Mouse (Mus musculus): Measurements from ENCODE around the gene Tomm40. TPM values are rescaled to one million over a fixed set of nuclear protein-coding genes. Genes with fewer than 3 reads are reported as not detected.

Gene Tomm40
- polyA plus RNA-seq, 1 experiment from 2014 or later: 138 TPM

- 66% methylated on average over 2 of the region's 2 CpGs for WGBS (ENCODE audit: insufficient replicate concordance)
- Histone ChIP-seq H3K27me3 (no peaks in the 10 kb centered on the region), H3K9ac (no peak overlapping the region), H3K4me1 (replicated peaks) (peaks cover 41% of the 10 kb centered on the region), H3K9me3 (replicated peaks) (no peaks in the 10 kb centered on the region), H3K36me3 (peaks cover 10% of the 10 kb centered on the region; the same call in 1 of the 2 replicates), H3K27ac (no peak overlapping the region), H3K4me3 (replicated peaks) (no peak overlapping the region), H3K4me2 (no peak overlapping the region)
- ATAC-seq (ENCODE audit: low read depth) (no peak), DNase-seq (no peak)
These were observed 47.8 kb downstream of the Tomm40 start for GRCm38 (mm10) chr7:19667434-19667833.

DNA sequence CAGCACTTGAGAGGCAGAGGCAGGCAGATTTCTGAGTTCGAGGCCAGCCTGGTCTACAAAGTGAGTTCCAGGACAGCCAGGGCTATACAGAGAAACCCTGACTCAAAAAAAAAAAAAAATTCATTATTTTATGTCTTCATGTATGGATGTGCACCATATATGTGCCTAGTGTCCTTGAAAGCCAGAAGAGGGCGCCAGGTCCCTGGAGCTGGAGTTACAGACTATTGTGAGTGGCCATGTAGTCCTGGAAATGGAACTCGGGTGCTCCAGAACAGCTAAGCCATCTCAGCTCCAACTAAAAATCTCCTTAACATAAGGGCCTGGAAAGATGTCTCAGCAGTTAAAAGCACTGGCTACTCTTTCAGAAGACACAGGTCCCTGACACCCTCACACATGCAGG is 48.5 kb downstream of the Tomm40 start:
- no peak overlapping the region for H3K9ac ChIP-seq

GRCm38 (mm10) chr7:19664955-19665841 is 50.0 kb downstream of the Tomm40 start, which contains the start of gene Clptm1:
Gene Clptm1 (minus strand): TSS chr7:19665033.
- ATAC-seq (ENCODE audit: low read depth) (peak; percentile 80), DNase-seq (peak; percentile 94)
- Histone ChIP-seq H3K4me3 (replicated peaks) (peak within 1 kb of the TSS; percentile 100), H3K36me3 (peaks cover 23% of the 10 kb centered on the region), H3K9ac (peak within 1 kb of the TSS; percentile 97), H3K27ac (peak within 1 kb of the TSS; percentile 93), H3K9me3 (replicated peaks) (no peaks in the 10 kb centered on the region), H3K4me2 (peak within 1 kb of the TSS; percentile 93), H3K4me1 (replicated peaks) (peaks cover 46% of the 10 kb centered on the region), H3K27me3 (no peaks in the 10 kb centered on the region)
- WGBS (ENCODE audit: insufficient replicate concordance): under 1% methylated on average over 61 of the region's 63 CpGs

More for the DNA sequence above, 48.5 kb downstream of the Tomm40 start:
- no peak overlapping the region for H3K27ac ChIP-seq
- no peaks in the 10 kb centered on the region for H3K9me3 ChIP-seq (replicated peaks)
- H3K27me3 ChIP-seq: no peaks in the 10 kb centered on the region
- peaks cover 15% of the 10 kb centered on the region for H3K36me3 ChIP-seq
- no peak for DNase-seq
- peaks cover 46% of the 10 kb centered on the region for H3K4me1 ChIP-seq (replicated peaks)
- no peak overlapping the region for H3K4me2 ChIP-seq
- WGBS (ENCODE audit: insufficient replicate concordance): 61% methylated on average over 3 of the region's 3 CpGs
- H3K4me3 ChIP-seq (replicated peaks): no peak overlapping the region
- ATAC-seq (ENCODE audit: low read depth): no peak

DNA sequence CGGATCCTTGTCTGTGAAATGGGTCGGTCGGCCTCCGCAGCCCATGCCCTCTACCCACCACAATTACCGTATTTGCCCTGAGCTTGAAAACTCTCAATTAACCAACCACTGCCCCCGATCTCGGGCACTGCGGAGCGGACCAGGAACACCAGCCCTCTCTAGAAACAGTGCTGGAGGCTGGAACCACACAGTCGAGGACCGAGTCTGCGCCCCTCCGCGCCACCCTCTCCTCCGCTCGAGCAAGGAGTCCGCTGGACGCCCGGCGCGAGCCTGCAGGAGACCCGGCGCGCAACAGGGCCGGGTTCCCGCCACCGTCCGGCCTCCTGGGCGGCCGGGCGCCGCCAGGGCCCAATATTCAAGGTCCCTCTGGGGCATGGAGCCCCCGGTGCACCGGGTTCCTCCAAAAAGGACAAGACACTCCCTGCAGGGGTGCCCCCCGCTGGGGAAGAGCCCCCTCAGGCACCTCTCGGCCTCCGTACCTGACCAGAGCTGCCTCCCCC is 50.7 kb downstream of the Tomm40 start:
- H3K27me3 ChIP-seq: no peaks in the 10 kb centered on the region
- peak overlapping the region; percentile 93 for H3K4me2 ChIP-seq
- H3K9me3 ChIP-seq (replicated peaks): no peaks in the 10 kb centered on the region
- H3K4me1 ChIP-seq (replicated peaks): peaks cover 40% of the 10 kb centered on the region
- H3K27ac ChIP-seq: peak overlapping the region; percentile 93
- peak overlapping the region; percentile 97 for H3K9ac ChIP-seq
- DNase-seq: no peak
- H3K4me3 ChIP-seq (replicated peaks): peak overlapping the region; percentile 100
- peaks cover 30% of the 10 kb centered on the region for H3K36me3 ChIP-seq
- WGBS (ENCODE audit: insufficient replicate concordance): under 1% methylated on average over 37 of the region's 37 CpGs
- peak; percentile 58 for ATAC-seq (ENCODE audit: low read depth)

- H3K4me2 ChIP-seq: peak overlapping the region; percentile 93
- peak overlapping the region; percentile 93 for H3K27ac ChIP-seq
- H3K9me3 ChIP-seq (replicated peaks): no peaks in the 10 kb centered on the region
- H3K27me3 ChIP-seq: no peaks in the 10 kb centered on the region
- peak overlapping the region; percentile 97 for H3K9ac ChIP-seq
- ATAC-seq (ENCODE audit: low read depth) (no peak), DNase-seq (peak; percentile 23)
- peaks cover 35% of the 10 kb centered on the region for H3K4me1 ChIP-seq (replicated peaks)
- peak overlapping the region; percentile 100 for H3K4me3 ChIP-seq (replicated peaks)
- 13% methylated on average over 8 of the region's 8 CpGs for WGBS (ENCODE audit: insufficient replicate concordance)
- H3K36me3 ChIP-seq: peaks cover 36% of the 10 kb centered on the region
These were observed 51.3 kb downstream of the Tomm40 start for GRCm38 (mm10) chr7:19663940-19664339.

DNA sequence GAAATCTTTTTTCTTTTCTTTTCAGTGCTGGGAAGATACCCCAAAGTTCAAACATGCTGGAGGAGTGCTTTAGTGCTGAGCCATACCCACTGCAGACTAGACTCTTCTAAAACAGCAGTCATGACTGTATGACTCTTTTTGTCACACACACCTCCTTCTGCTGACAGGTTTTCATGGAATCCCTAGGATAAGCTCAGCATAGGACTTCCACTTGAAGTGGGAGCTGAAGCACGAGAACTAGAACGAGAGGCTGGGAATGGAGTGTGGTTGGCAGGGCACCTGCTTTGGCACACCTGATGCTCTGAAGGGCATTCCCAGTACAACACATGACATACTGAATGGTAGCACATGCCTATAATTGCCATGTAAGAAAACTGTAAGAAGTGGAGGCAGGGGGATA is 62.6 kb downstream of the Tomm40 start:
- H3K4me1 ChIP-seq (replicated peaks): peaks cover 29% of the 10 kb centered on the region
- peaks cover 84% of the 10 kb centered on the region for H3K36me3 ChIP-seq
- ATAC-seq (ENCODE audit: low read depth) (no peak), DNase-seq (no peak)
- 84% methylated on average over 2 of the region's 2 CpGs for WGBS (ENCODE audit: insufficient replicate concordance)
- H3K9ac ChIP-seq: no peak overlapping the region
- H3K9me3 ChIP-seq (replicated peaks): no peaks in the 10 kb centered on the region
- no peaks in the 10 kb centered on the region for H3K27me3 ChIP-seq
- H3K27ac ChIP-seq: no peak overlapping the region
- no peak overlapping the region for H3K4me2 ChIP-seq
- no peak overlapping the region for H3K4me3 ChIP-seq (replicated peaks)

Other genes with a start within 250 kb of the Tomm40 start
- gene Bloc1s3, start 207.1 kb downstream of the Tomm40 start, polyA plus RNA-seq (2015; fragmentation: Nextera tagmentation; extraction: Ambion mirVana): 1.3 TPM in 2 replicates
- gene Trappc6a, start 207.0 kb downstream of the Tomm40 start, polyA plus RNA-seq (2015; fragmentation: Nextera tagmentation; extraction: Ambion mirVana): 39.5 and 45.2 TPM in 2 replicates
- gene Nkpd1, start 197.6 kb downstream of the Tomm40 start, polyA plus RNA-seq (2015; fragmentation: Nextera tagmentation; extraction: Ambion mirVana): not detected in 2 replicates
- 7.8 and 8.3 TPM in 2 replicates for gene Ppp1r37, start 152.4 kb downstream of the Tomm40 start, polyA plus RNA-seq (2015; fragmentation: Nextera tagmentation; extraction: Ambion mirVana)
- gene Zfp296, start 138.2 kb downstream of the Tomm40 start, polyA plus RNA-seq (2015; fragmentation: Nextera tagmentation; extraction: Ambion mirVana): 1.3 and 1.5 TPM in 2 replicates
- 84.9 and 92.7 TPM in 2 replicates for gene Gemin7, start 137.8 kb downstream of the Tomm40 start, polyA plus RNA-seq (2015; fragmentation: Nextera tagmentation; extraction: Ambion mirVana)
- 14.3 and 15.7 TPM in 2 replicates for gene Clasrp, start 111.0 kb downstream of the Tomm40 start, polyA plus RNA-seq (2015; fragmentation: Nextera tagmentation; extraction: Ambion mirVana)
- gene Relb, start 86.0 kb downstream of the Tomm40 start, polyA plus RNA-seq (2015; fragmentation: Nextera tagmentation; extraction: Ambion mirVana): 1.6 and 1.7 TPM in 2 replicates
- gene Clptm1, start 50.4 kb downstream of the Tomm40 start, polyA plus RNA-seq (2015; fragmentation: Nextera tagmentation; extraction: Ambion mirVana): 45.2 and 51.0 TPM in 2 replicates
- 568 and 648 TPM in 2 replicates for gene Apoc2, start 37.5 kb downstream of the Tomm40 start, polyA plus RNA-seq (2015; fragmentation: Nextera tagmentation; extraction: Ambion mirVana)
- 5.6 and 7.5 TPM in 2 replicates for gene Gm44805, start 34.0 kb downstream of the Tomm40 start, polyA plus RNA-seq (2015; fragmentation: Nextera tagmentation; extraction: Ambion mirVana)
- gene Apoc4, start 34.0 kb downstream of the Tomm40 start, polyA plus RNA-seq (2015; fragmentation: Nextera tagmentation; extraction: Ambion mirVana): 58.3 and 74.0 TPM in 2 replicates
- gene Apoc1, start 22.8 kb downstream of the Tomm40 start, polyA plus RNA-seq (2015; fragmentation: Nextera tagmentation; extraction: Ambion mirVana): 247 and 261 TPM in 2 replicates
- 1,390 and 1,411 TPM in 2 replicates for gene Apoe, start 16.2 kb downstream of the Tomm40 start, polyA plus RNA-seq (2015; fragmentation: Nextera tagmentation; extraction: Ambion mirVana)
- 17.9 and 18.2 TPM in 2 replicates for gene Nectin2, start 35.0 kb upstream of the Tomm40 start, polyA plus RNA-seq (2015; fragmentation: Nextera tagmentation; extraction: Ambion mirVana)
- gene Bcam, start 55.6 kb upstream of the Tomm40 start, polyA plus RNA-seq (2015; fragmentation: Nextera tagmentation; extraction: Ambion mirVana): 7.2 and 7.9 TPM in 2 replicates
- gene Cblc, start 81.4 kb upstream of the Tomm40 start, polyA plus RNA-seq (2015; fragmentation: Nextera tagmentation; extraction: Ambion mirVana): 1.2 and 1.3 TPM in 2 replicates
- gene Bcl3, start 107.3 kb upstream of the Tomm40 start, polyA plus RNA-seq (2015; fragmentation: Nextera tagmentation; extraction: Ambion mirVana): 3.0 and 3.9 TPM in 2 replicates
- gene Gm19345, start 136.6 kb upstream of the Tomm40 start, polyA plus RNA-seq (2015; fragmentation: Nextera tagmentation; extraction: Ambion mirVana): not detected in 2 replicates
- not detected in 2 replicates for gene Ceacam16, start 145.9 kb upstream of the Tomm40 start, polyA plus RNA-seq (2015; fragmentation: Nextera tagmentation; extraction: Ambion mirVana)
- not detected in 2 replicates for gene Ceacam19, start 172.5 kb upstream of the Tomm40 start, polyA plus RNA-seq (2015; fragmentation: Nextera tagmentation; extraction: Ambion mirVana)
- gene Pvr, start 205.7 kb upstream of the Tomm40 start, polyA plus RNA-seq (2015; fragmentation: Nextera tagmentation; extraction: Ambion mirVana): 1.9 and 2.2 TPM in 2 replicates
- gene Igsf23, start 235.3 kb upstream of the Tomm40 start, polyA plus RNA-seq (2015; fragmentation: Nextera tagmentation; extraction: Ambion mirVana): 0.20 and 0.35 TPM in 2 replicates
- not detected in 2 replicates for gene Ceacam20, start 250.0 kb upstream of the Tomm40 start, polyA plus RNA-seq (2015; fragmentation: Nextera tagmentation; extraction: Ambion mirVana)